Mouse (Mus musculus) brain, embryonic 18.5 days (tissue): Measurements from ENCODE around the gene Zfp512.
"Not testable (repeated sequence)": the region's sequence is repeated elsewhere in the genome, so short reads cannot be mapped to it uniquely, and the experiment has no call there.

Source experiments
- DNase-seq: peaks from one replicate; pipeline ENCODE4 v3.0.0-alpha.2; 2012; ENCODE audit warnings: low read depth, low spot score

The Zfp512 gene

GRCm38 (mm10) chr5:31451878-31452561 is at the start of gene Zfp512:
Gene Zfp512 (plus strand): TSS chr5:31452431.
- DNase-seq, result peak; percentile 93

DNA sequence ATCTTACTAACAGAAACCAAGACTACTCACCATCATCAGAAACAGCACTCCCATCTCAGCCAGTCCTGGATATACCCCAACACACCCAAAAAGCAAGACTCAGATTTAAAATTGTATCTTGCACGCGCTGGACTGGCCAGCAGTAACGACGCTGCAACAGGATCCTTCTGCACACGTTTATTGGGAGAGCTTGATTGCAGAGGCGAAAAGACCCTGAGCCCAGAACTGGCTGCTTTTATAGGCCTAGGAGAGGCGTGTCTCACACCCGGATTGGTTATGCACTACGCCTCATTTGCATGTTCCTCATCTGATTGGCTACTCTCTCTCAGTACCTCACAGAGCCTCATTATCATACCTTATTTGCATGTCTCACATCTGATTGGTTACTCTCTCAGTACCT is 17.5 kb upstream of the Zfp512 start:
- not testable (repeated sequence) for DNase-seq

- DNase-seq, result no peak
These were observed 895 bp upstream of the Zfp512 start for GRCm38 (mm10) chr5:31451336-31451735.

DNA sequence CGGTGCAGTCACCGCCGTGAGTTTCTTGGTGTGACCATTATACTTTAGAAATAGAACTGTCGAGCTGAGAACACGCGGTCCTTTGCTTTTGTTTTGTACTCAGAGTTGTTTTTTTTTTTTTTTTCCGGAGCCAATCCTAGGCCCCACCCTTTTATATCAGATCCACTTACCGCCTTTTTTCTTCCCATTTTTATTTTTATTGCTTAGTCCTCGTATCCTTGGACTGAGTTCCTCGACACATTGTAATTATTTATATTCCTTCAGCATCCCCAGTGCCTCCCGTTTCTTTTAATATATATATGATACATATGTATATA is 289 bp downstream of the Zfp512 start:
- DNase-seq, result no peak

DNA sequence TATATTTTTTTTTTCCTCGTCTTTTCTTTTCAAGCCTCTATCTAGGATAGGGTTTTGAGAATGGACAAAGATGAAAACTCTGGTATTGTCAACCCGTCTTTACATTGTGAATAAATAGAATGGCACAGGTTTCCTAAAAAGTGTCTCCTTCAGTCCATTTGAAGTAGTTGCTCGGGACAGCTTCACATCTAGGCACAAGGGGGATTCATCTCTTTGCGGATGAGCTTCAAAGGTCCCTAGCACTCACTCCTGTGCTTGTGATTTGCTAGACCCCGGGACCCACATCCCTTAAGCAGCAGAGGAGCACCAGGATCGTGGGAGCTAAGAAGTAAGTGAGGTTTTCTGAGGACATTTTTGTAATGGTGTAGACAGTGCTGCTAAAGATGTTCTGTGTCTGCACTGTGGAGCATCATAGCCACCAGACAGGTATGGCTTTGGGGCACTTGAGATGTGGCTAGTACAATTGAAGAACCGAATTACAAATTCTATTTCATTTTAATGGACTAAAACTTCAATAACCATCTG is 717 bp downstream of the Zfp512 start:
- DNase-seq, result no peak

DNA sequence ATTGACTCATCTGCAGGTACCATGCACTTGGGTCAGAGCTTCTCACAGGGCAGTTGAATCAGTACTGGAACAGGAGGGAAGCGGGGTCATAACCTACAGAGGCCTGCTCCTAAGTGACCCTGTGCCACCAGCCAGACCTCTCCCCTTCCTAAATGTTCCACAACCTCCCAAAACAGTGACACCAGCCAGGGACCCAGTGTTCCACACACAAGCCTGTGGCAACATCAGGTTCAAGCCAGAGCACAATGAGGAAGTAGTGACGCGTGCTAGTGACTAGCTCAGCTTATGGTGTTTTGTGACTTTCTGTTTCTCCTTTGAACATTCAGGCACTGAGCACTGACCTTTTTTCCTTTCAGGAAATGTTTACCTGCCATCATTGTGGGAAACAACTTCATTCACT is 15.6 kb downstream of the Zfp512 start:
- no peak for DNase-seq

DNA sequence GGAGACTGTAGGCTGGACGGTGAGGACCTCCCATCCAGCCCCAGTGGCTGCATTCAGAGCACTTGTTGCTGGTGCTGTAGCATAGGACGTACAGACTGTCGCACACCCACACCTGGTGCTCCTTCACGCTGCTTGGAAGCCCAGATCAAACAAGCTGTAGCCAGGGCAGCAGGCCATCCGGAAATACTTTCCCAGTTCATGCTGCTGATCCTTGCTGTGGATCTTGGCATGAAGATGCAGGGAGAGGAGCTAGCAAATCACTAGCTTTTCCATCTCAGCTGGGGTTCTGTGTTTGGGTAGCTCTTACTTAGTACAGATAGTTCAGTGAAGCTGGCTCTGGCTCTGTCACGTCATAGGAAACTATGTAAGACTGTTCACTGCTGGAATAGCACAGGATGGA is 17.5 kb downstream of the Zfp512 start:
- DNase-seq, result no peak

DNA sequence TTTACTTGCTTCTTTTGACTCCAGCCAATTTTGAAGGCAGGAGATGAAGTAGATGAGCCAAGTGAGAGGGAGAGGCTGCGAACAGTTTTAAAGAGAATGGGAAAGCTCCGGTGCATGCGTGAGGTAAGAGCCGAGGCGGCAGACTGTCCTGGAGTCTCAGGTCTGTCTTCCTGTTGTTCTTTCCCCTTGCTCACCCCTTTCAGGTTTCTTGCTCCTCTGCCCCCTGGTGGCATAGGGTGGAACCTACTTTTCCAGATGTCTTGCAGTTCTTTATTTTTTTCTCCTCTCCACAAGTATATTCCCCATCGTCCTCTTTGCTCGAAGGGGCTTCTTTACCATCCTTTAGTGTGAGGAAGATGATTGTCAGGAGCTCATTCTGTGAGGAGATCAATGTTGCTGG is 18.1 kb downstream of the Zfp512 start:
- no peak for DNase-seq

DNA sequence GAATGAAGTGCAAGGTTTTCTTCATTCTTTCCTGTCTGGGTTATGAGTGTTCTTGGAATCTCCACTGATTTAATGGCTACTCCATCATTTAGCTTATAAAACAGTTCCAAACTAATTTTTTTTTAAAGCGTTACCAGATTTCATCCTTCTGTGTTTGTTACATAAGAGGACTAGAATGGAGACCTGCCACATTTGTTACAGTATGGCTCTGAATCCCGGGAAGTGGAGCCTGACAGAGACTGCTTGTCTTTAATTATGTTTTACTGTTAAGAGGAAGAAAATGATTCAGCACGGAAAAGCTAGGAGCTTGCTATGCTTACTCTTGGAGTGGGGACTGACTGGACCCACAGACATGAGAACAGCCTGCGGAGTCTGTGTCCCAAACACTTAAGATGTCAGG is 28.3 kb downstream of the Zfp512 start:
- DNase-seq, result no peak

DNA sequence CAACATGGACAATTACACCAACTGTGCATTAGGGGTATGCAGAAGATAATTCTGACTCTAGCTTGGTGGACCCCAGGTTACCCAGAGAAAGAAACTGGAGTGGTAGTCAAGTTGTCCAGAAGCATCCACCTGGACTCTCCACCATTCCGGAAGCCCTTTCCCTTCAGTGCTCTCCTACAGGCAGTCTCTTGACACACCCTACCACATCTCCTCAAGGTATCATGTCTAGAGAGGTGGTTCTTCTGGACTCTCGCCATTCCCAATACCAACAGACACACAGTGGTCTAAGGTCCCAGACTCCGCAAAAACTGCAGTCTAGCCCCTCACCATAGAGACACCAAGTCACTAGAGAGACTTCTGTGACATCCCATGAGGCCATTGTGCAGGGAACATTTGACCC is 33.2 kb downstream of the Zfp512 start, which contains the start of gene 4930548H24Rik:
TSS of gene 4930548H24Rik (plus strand) at position 301 of the 400 bp plus-strand sequence.
- DNase-seq, result no peak

DNA sequence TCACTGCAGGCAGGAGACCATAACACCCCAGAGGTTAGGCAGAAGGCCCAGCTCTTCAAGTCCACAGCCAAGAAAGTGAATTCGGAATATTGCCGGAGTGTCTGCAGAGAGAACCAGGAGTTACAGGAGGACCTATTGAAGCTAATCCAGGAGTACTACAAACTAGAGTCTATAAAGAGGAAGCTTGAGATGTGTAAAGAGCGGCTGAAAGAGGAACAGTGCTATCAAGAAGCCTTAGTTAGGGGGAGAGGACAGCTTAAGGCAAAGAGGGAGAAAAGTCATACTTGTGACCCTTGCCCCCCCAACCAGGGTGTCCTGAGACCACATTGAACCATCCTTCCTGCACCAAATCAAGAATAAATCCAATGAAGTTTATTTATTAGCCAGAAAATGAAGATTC is 35.7 kb downstream of the Zfp512 start:
- no peak for DNase-seq

DNA sequence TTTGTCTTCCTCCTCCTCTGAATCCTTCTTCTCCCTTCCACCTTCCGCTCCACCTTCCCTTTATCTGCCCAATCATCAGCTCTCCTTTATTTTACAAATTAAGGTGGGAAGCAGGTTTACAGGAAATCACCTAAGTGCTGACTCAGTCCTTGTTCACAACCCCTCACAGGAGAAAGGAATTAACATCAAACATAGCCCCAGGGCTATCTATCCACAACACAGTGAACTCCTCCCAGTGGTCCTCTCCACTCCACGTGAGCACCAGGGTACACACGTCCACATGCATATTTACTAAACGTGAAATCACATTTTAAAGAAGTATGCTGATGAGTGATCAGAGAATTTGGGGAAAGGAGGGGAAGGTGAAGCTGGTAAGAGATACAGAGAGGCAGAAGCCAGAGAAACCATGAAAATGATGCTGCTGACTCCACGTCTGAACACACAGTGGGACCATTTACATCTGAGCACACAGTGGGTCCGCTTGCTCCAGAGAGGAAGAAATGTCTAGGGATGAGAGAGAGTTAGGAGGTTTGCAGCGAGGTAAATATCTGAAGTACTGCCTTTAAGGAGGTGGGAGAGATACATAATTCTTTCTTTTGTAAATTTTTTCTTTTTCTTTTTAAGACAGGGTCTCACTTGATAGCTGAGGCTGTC is 37.0 kb downstream of the Zfp512 start:
- DNase-seq, result no peak

DNA sequence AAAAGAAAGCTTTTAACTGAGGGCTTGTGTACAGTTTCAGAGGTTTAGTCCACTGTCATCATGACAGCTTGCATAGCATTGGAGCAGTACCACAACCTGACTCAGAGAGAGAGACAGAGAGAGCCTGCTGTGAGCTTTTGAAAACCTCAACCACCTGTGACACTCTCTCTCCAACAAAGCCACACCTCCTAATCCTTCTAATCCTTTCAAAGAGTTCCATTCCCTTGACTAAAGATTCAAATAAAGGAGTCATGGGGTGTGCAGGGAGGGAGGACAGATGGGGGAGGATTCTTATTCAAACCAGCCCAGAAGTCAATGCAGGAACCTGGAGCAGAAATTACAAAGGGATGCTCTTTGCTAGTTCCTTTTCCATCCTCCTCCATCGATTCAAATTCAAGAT is 39.8 kb downstream of the Zfp512 start:
- no peak for DNase-seq

DNA sequence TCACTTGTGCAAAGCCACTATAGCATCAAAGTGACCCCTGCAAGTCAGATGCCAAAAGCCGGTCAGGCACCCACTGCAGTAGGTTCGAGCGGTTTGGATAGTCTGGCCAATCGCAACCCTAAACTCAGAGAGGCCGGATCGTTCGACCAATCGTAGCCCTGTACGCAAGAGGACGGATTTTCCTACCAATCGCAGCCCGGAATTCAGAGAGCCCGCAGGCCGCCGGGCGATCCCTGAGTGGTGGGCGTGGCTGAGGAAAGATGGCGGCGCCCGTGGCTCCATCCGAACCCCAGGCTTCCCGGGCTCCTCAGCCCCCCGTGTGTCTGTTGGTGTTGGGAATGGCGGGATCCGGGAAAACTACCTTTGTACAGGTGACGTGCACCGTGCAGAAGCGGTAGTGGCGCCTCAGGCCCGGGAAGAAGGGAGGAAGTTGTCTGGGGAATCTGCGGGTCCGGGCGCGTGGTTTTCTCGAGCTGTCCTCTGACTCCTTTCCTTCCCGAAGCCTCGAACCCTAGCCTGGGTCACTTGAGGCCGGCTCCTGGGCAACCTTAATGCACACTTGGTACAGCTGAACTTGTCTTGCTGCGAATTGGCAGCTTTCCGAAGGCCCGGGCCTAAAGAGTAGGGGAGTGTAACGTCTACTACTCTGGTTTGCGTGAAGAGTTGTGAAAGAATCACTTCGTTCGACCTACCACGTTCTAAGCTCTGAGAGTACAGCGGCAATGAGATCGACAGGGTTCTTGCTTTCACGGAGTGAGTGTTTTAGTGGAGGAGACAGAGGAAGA is 42.5 kb downstream of the Zfp512 start, which contains the start of gene Gpn1:
TSS of gene Gpn1 (plus strand) at position 229 of the 785 bp plus-strand sequence.
- DNase-seq, result peak; percentile 84

DNA sequence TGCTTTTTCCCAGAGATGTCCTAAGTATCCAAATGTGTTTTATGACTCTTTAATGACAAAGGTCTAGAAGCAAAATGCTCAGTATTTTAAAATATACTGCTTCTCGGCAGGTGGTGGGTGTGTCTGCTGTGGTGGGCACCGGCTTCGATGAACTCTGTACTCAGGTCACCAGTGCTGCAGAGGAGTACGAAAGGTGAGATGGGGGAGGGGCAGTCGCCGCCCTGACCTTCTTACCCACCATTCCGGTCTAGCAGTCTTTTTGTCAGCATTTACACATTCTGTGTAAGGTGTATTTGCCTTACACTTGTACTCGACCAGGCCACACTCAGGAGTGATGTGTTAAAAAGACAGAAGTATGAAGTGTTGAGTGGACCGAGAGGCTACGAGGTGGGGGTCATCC is 52.6 kb downstream of the Zfp512 start:
- DNase-seq, result no peak

GRCm38 (mm10) chr5:31512481-31512880 is 60.2 kb downstream of the Zfp512 start:
- no peak for DNase-seq

- no peak for DNase-seq
These were observed 68.3 kb downstream of the Zfp512 start for GRCm38 (mm10) chr5:31520556-31520955.

DNA sequence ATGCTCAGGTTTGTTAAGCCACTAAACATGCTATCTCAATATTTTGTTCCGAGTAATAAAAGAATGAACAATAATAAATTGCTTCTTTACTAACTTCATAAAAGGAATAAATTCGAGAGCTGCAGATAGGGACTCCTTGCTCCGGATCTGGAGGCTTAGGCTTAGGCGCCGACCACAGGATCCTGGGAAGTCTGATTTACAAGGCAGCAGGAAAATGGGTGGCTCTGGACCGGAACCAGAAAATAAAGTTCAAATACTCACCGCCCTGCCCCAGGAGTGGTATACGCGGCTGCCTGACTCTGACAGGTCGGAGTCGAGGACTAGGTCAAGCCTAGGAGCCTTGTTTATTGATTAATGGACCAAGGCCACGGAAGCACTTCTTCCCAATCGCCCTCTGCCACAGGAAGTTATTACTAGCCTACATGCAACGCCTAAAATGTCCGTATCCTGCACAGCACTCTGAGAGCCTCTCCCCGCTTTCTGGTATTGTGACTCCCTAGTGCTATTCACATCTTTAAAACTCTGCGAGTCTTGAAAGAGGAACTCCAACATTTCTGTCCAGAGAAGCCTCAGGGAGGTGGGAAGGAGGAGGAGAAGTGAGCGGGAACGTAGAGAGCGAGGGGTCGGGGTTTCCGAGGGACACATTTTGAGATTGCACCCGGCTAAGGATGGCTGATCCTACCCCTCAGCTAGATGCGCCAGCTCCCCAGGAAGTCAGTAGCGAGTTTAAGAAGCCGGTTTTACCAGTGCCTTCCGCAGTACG is 74.3 kb downstream of the Zfp512 start, which contains the start of gene Slc4a1ap:
TSS of gene Slc4a1ap (plus strand) at position 642 of the 763 bp plus-strand sequence.
- peak; percentile 74 for DNase-seq

- DNase-seq, result no peak
These were observed 75.0 kb downstream of the Zfp512 start for GRCm38 (mm10) chr5:31527117-31527680.

- DNase-seq, result not testable (repeated sequence)
These were observed 75.5 kb downstream of the Zfp512 start, which contains the start of gene Supt7l for GRCm38 (mm10) chr5:31527707-31528106. Gene Supt7l (minus strand): TSS chr5:31527807.

GRCm38 (mm10) chr5:31528560-31528959 is 76.3 kb downstream of the Zfp512 start:
- no peak for DNase-seq
